In the genomic region with DNA sequence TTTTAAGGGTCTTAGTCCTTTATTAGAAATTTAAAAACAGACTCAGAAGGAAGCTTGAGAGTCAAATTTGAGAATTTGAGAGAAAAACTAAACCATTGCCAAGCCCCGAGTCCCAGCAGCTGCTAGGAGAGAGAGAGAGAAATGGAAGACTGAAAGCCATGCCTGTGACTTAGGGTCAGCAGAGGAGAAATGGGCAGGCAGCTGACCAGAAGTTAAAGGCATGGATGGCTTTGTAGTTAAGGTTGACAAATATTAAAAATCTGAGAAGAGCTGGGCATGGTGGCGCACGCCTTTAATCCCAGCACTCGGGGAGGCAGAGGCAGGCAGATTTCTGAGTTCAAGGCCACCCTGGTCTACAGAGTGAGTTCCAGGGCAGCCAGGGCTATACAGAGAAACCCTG, we compare ENCODE assay signal across 6 mouse cellular contexts. TPM values are rescaled to one million over a fixed set of nuclear protein-coding genes. Genes with fewer than 3 reads are reported as not detected.
DNase-seq lines count a peak whose midpoint lies in the region; TF ChIP-seq lines count a peak whose summit lies in the region.
"Not testable (repeated sequence)": the region's sequence is repeated elsewhere in the genome, so short reads cannot be mapped to it uniquely, and the experiment has no call there.
"Had no signal": no experiment of that assay in that cellular context is flagged by ENCODE, and none has a peak within 500 bp of the region (broad histone marks: within the 10 kb centered on the region; RNA-seq: fewer than 3 reads in every experiment).

No protein-coding gene starts in this region.

- H3K4me1 ChIP-seq in kidney, adult 2 months (ENCODE audit: control insufficient read depth, insufficient read depth, low read length) = not testable (repeated sequence)

- TF ChIP-seq POLR2A in kidney, adult 2 months (IDR thresholded peaks at IDR 0.05; ENCODE audit: low read depth, low read length) = not testable (repeated sequence)

- not testable (repeated sequence) for TF ChIP-seq CTCF in kidney, adult 2 months (conservative IDR thresholded peaks at IDR 0.05; ENCODE audit: insufficient read depth, insufficient read length, low read depth, low read length)

- H3K4me3 ChIP-seq in kidney, adult 2 months (ENCODE audit: insufficient read depth, low read depth, low read length) = not testable (repeated sequence)

- peak overlapping the region; percentile 75; the same call in 1 of the 2 replicates for H3K27ac ChIP-seq in kidney, adult 2 months (ENCODE audit: insufficient read depth, low read depth, low read length)

- WGBS in kidney, adult 2 months = 58% methylated on average over 4 of the region's 4 CpGs

- H3K27me3 ChIP-seq in kidney, adult 2 months (replicated peaks; ENCODE audit: control insufficient read depth, insufficient read depth, low read length) = not testable (repeated sequence)

- DNase-seq in kidney, adult 11 months = peak; percentile 8
- DNase-seq in kidney, adult 2 months = peak; percentile 53
- peak; percentile 3 to 27 for DNase-seq in kidney, adult 8-10 months
- peak; percentile 54 for DNase-seq in kidney, adult 9 months
- peak; percentile 4 to 25 for DNase-seq in kidney, postnatal 36 days

- H3K36me3 ChIP-seq in kidney, adult 2 months (ENCODE audit: control insufficient read depth, insufficient read depth, low read length) = not testable (repeated sequence)

RNA-seq across cellular contexts. Expression of gene Gm6169, which starts 8.7 kb away (rescaled TPM):
- 0.92 and 1.8 TPM in 2 replicates for polyA plus RNA-seq in kidney, adult 2 months (2012; rRNA removed)

RNA-seq across cellular contexts. Expression of gene Gfm2, which starts 30.0 kb away (rescaled TPM):
- polyA plus RNA-seq in kidney, adult 2 months (2012; rRNA removed) = 32.1 and 32.3 TPM in 2 replicates

RNA-seq across cellular contexts. Expression of gene Nsa2, which starts 30.0 kb away (rescaled TPM):
- polyA plus RNA-seq in kidney, adult 2 months (2012; rRNA removed) = 25.4 and 32.5 TPM in 2 replicates

RNA-seq across cellular contexts. Expression of gene Fam169a, which starts 40.6 kb away (rescaled TPM):
- polyA plus RNA-seq in kidney, adult 2 months (2012; rRNA removed) = 0.06 and 0.23 TPM in 2 replicates
- polyA plus RNA-seq: G1E had no signal
